27 mouse cellular contexts compared by ENCODE assay signal in the genomic region with DNA sequence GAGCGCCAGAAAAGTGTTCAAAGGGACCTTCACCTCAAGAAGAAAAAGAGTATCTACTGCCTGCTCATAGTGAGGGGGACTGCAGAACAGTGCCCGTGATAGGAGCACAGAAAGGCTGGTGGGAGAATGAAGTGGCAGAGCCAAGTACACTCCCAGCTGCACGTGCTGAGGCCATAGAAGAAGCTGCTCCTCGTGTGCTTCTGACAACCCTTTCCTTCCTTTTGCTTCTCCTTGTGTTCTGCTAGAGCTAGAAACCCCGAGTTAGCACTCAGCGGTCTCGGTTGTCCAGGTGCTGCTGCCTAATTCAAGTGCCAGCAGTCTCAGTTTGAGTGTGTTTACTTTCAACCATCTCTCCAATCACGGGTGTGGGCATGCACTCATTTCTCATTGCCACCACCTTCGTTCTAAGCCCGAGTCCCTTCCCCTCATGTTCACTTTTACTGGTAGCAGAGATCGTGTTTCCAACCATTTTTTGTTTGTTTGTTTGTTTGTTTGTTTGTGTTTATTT. TPM values are rescaled to one million over a fixed set of nuclear protein-coding genes. Genes with fewer than 3 reads are reported as not detected.
DNase-seq lines count a peak whose midpoint lies in the region; ATAC-seq and TF ChIP-seq lines count a peak whose summit lies in the region.
"Had no signal": no experiment of that assay in that cellular context is flagged by ENCODE, and none has a peak within 500 bp of the region (broad histone marks: within the 10 kb centered on the region; RNA-seq: fewer than 3 reads in every experiment).

No protein-coding gene starts in this region.

- H3K9ac ChIP-seq in lung, embryonic 14.5 days: no peak overlapping the region
- H3K9ac ChIP-seq: embryonic facial prominence, embryonic 13.5 days; embryonic facial prominence, embryonic 15.5 days; forebrain, embryonic 12.5 days had no signal

- DNase-seq in lung, embryonic 14.5 days: peak; percentile 26
- DNase-seq in lung, postnatal 36 days: no peak
- DNase-seq in testis, postnatal 14 days (ENCODE audit: low spot score): no peak
- no peak for DNase-seq in heart, adult 18-20 months
- DNase-seq: adrenal gland, adult 2 months; adrenal gland, postnatal 10 days; adrenal gland, postnatal 25 days; B cell, adult 2 months; cerebellum, adult 11 months; cerebellum, adult 18-20 months; cerebellum, adult 8-10 months; cerebellum, adult 9-11 months; cerebellum, postnatal 14 days; cerebellum, postnatal 36 days; embryo, embryonic 11 days had no signal

- H3K9me3 ChIP-seq in lung, embryonic 14.5 days (ENCODE audit: low read depth, low read length): no peaks in the 10 kb centered on the region
- H3K9me3 ChIP-seq: embryonic facial prominence, embryonic 13.5 days; embryonic facial prominence, embryonic 15.5 days; forebrain, embryonic 10.5 days; forebrain, embryonic 12.5 days had no signal

- no peak overlapping the region for H3K27ac ChIP-seq in lung, embryonic 14.5 days (ENCODE audit: low read depth)
- H3K27ac ChIP-seq in testis, adult 2 months (ENCODE audit: control insufficient read depth, insufficient read depth, low read depth, low read length): no peak overlapping the region
- H3K27ac ChIP-seq: embryonic facial prominence, embryonic 13.5 days; embryonic facial prominence, embryonic 15.5 days; forebrain, embryonic 10.5 days; forebrain, embryonic 12.5 days had no signal

- no peaks in the 10 kb centered on the region for H3K36me3 ChIP-seq in lung, embryonic 14.5 days (ENCODE audit: insufficient read depth)
- H3K36me3 ChIP-seq in testis, adult 2 months (ENCODE audit: control insufficient read depth, insufficient read depth, low read length): no peaks in the 10 kb centered on the region
- H3K36me3 ChIP-seq: embryonic facial prominence, embryonic 13.5 days; embryonic facial prominence, embryonic 15.5 days; forebrain, embryonic 10.5 days; forebrain, embryonic 12.5 days had no signal

- TF ChIP-seq POLR2A in testis, adult 2 months (IDR thresholded peaks at IDR 0.05; ENCODE audit: control insufficient read depth, low read depth, low read length): no peak

- H3K4me1 ChIP-seq in lung, embryonic 14.5 days (ENCODE audit: insufficient read depth): no peaks in the 10 kb centered on the region
- no peaks in the 10 kb centered on the region for H3K4me1 ChIP-seq in testis, adult 2 months (ENCODE audit: control insufficient read depth, insufficient read depth, low read length)
- H3K4me1 ChIP-seq: embryonic facial prominence, embryonic 13.5 days; embryonic facial prominence, embryonic 15.5 days had no signal

- no peak overlapping the region for H3K4me3 ChIP-seq in lung, embryonic 14.5 days (ENCODE audit: low read depth, low read length)
- peak overlapping the region; percentile 63 for H3K4me3 ChIP-seq in testis, adult 2 months (ENCODE audit: control insufficient read depth, low read depth, low read length)
- H3K4me3 ChIP-seq: embryonic facial prominence, embryonic 13.5 days; embryonic facial prominence, embryonic 15.5 days; erythroblast, embryonic 14.5 days; forebrain, embryonic 10.5 days; forebrain, embryonic 12.5 days had no signal

- no peaks in the 10 kb centered on the region for H3K27me3 ChIP-seq in lung, embryonic 14.5 days (ENCODE audit: insufficient read depth, low read length)
- H3K27me3 ChIP-seq in testis, adult 2 months (ENCODE audit: control insufficient read depth, insufficient read depth, low read length): no peaks in the 10 kb centered on the region
- H3K27me3 ChIP-seq: embryonic facial prominence, embryonic 13.5 days; embryonic facial prominence, embryonic 15.5 days had no signal

- no peak for ATAC-seq in lung, embryonic 14.5 days (ENCODE audit: insufficient read depth)
- ATAC-seq: CD4-positive, CD25-positive, alpha-beta regulatory T cell, adult 4 months; forebrain, embryonic 14.5 days; forebrain, embryonic 16.5 days had no signal

- 49% methylated on average over 11 of the region's 11 CpGs for WGBS in lung, embryonic 14.5 days

- TF ChIP-seq CTCF in lung, embryonic 14.5 days (IDR thresholded peaks at IDR 0.05; ENCODE audit: low read depth): no peak
- no peak for TF ChIP-seq CTCF in testis, adult 2 months (IDR thresholded peaks at IDR 0.05; ENCODE audit: control insufficient read depth, insufficient read depth, insufficient replicate concordance, low read depth, low read length)

- H3K4me2 ChIP-seq in lung, embryonic 14.5 days: no peak overlapping the region
- H3K4me2 ChIP-seq: embryonic facial prominence, embryonic 13.5 days; embryonic facial prominence, embryonic 15.5 days; forebrain, embryonic 12.5 days had no signal

RNA-seq across cellular contexts. Expression of a gene that starts 10.6 kb away (rescaled TPM):
- 0.27 and 0.38 TPM in 2 replicates for polyA plus RNA-seq in lung, embryonic 14.5 days (2014; fragmentation: Nextera tagmentation; extraction: Ambion mirVana)
- polyA plus RNA-seq in testis, adult 2 months (2012; rRNA removed): 1.6 and 1.7 TPM in 2 replicates
- total RNA-seq in heart, adult 18-20 months (2021): under 1 TPM in 1 of 2 experiments, not detected in 1; 0.17 TPM
- total RNA-seq: adrenal gland, adult 2 months; adrenal gland, postnatal 10 days; adrenal gland, postnatal 25 days; adrenal gland, postnatal 4 days; MEL had no signal
- polyA plus RNA-seq: adrenal gland, adult 2 months; CD4-positive, CD25-positive, alpha-beta regulatory T cell, adult 4 months; embryonic facial prominence, embryonic 11.5 days; embryonic facial prominence, embryonic 13.5 days; erythroblast, embryonic 14.5 days; forebrain, embryonic 10.5 days; forebrain, embryonic 12.5 days; forebrain, embryonic 14.5 days; forebrain, embryonic 16.5 days had no signal
